In genomic region chr2:168625091-168625490, GRCm38 (mm10) we compare ENCODE assay signal across 26 mouse cellular contexts. TPM values are rescaled to one million over a fixed set of nuclear protein-coding genes. Genes with fewer than 3 reads are reported as not detected.
DNase-seq lines count a peak whose midpoint lies in the region; ATAC-seq lines count a peak whose summit lies in the region.
"Had no signal": no experiment of that assay in that cellular context is flagged by ENCODE, and none has a peak within 500 bp of the region (broad histone marks: within the 10 kb centered on the region; RNA-seq: fewer than 3 reads in every experiment).

No protein-coding gene starts in this region.

- no peak overlapping the region for H3K9ac ChIP-seq in embryonic facial prominence, embryonic 13.5 days
- no peak overlapping the region for H3K9ac ChIP-seq in midbrain, embryonic 14.5 days (replicated peaks; ENCODE audit: low read length)
- H3K9ac ChIP-seq in midbrain, embryonic 11.5 days (ENCODE audit: low read length) = no peak overlapping the region
- H3K9ac ChIP-seq: embryonic facial prominence, embryonic 15.5 days; forebrain, postnatal 0 days; heart, embryonic 12.5 days; heart, embryonic 15.5 days; hindbrain, embryonic 13.5 days had no signal

- H3K4me1 ChIP-seq in embryonic facial prominence, embryonic 13.5 days = peaks cover 42% of the 10 kb centered on the region
- H3K4me1 ChIP-seq in embryonic facial prominence, embryonic 10.5 days = peaks cover 23% of the 10 kb centered on the region
- peaks cover 20% of the 10 kb centered on the region for H3K4me1 ChIP-seq in midbrain, embryonic 14.5 days (ENCODE audit: control insufficient read depth, insufficient read depth, low read length)
- H3K4me1 ChIP-seq in midbrain, embryonic 11.5 days (ENCODE audit: control insufficient read depth, insufficient read depth, low read length) = peaks cover 3% of the 10 kb centered on the region

- WGBS in embryonic facial prominence, embryonic 13.5 days = 53% methylated on average over 4 of the region's 4 CpGs
- WGBS in embryonic facial prominence, embryonic 10.5 days = 79% methylated on average over 4 of the region's 4 CpGs
- WGBS in midbrain, embryonic 14.5 days = 69% methylated on average over 4 of the region's 4 CpGs
- 79% methylated on average over 4 of the region's 4 CpGs for WGBS in midbrain, embryonic 11.5 days

- no peak for DNase-seq in embryonic facial prominence, embryonic 10.5 days (ENCODE audit: low spot score)
- DNase-seq in kidney, postnatal 4 days = peak; percentile 41 to 58
- no peak for DNase-seq in kidney, postnatal 36 days
- DNase-seq in midbrain, embryonic 14.5 days = no peak
- no peak for DNase-seq in midbrain, embryonic 11.5 days (ENCODE audit: low spot score, missing footprints)
- no peak for DNase-seq in adrenal gland, postnatal 14 days
- DNase-seq: adrenal gland, postnatal 10 days; cerebellum, adult 11-12 months; cerebellum, adult 8-10 months; cerebellum, postnatal 10 days; cerebellum, postnatal 36 days; embryo, embryonic 11 days; forebrain, postnatal 0 days; gastrocnemius, adult 2 months; gastrocnemius, postnatal 14 days; heart, postnatal 36 days had no signal

- no peaks in the 10 kb centered on the region for H3K9me3 ChIP-seq in embryonic facial prominence, embryonic 13.5 days
- H3K9me3 ChIP-seq in embryonic facial prominence, embryonic 10.5 days = peaks cover 10% of the 10 kb centered on the region
- H3K9me3 ChIP-seq in midbrain, embryonic 14.5 days (ENCODE audit: control insufficient read depth, low read length) = no peaks in the 10 kb centered on the region
- H3K9me3 ChIP-seq in midbrain, embryonic 11.5 days (ENCODE audit: control insufficient read depth, low read length) = no peaks in the 10 kb centered on the region; the same call in 1 of the 2 replicates
- H3K9me3 ChIP-seq: embryonic facial prominence, embryonic 15.5 days had no signal

- H3K4me3 ChIP-seq in embryonic facial prominence, embryonic 13.5 days = no peak overlapping the region
- no peak overlapping the region for H3K4me3 ChIP-seq in embryonic facial prominence, embryonic 10.5 days
- H3K4me3 ChIP-seq in midbrain, embryonic 14.5 days (replicated peaks; ENCODE audit: low read depth, low read length) = no peak overlapping the region
- no peak overlapping the region for H3K4me3 ChIP-seq in midbrain, embryonic 11.5 days (ENCODE audit: low read depth, low read length)
- H3K4me3 ChIP-seq: embryonic facial prominence, embryonic 15.5 days; gastrocnemius, adult 2 months; heart, embryonic 12.5 days; heart, embryonic 15.5 days; hindbrain, embryonic 10.5 days; hindbrain, embryonic 13.5 days had no signal

- no peaks in the 10 kb centered on the region for H3K27me3 ChIP-seq in embryonic facial prominence, embryonic 13.5 days
- H3K27me3 ChIP-seq in embryonic facial prominence, embryonic 10.5 days (replicated peaks; ENCODE audit: low read depth, poor library complexity, severe bottlenecking) = peaks cover 4% of the 10 kb centered on the region; the same call in 1 of the 2 replicates
- H3K27me3 ChIP-seq in midbrain, embryonic 14.5 days (ENCODE audit: control insufficient read depth, insufficient read depth, low read length) = no peaks in the 10 kb centered on the region
- H3K27me3 ChIP-seq in midbrain, embryonic 11.5 days (ENCODE audit: control insufficient read depth, insufficient read depth, low read length) = no peaks in the 10 kb centered on the region
- H3K27me3 ChIP-seq: embryonic facial prominence, embryonic 15.5 days; hindbrain, embryonic 13.5 days had no signal

- H3K4me2 ChIP-seq in embryonic facial prominence, embryonic 13.5 days = no peak overlapping the region
- no peak overlapping the region for H3K4me2 ChIP-seq in midbrain, embryonic 14.5 days (ENCODE audit: low read length)
- H3K4me2 ChIP-seq in midbrain, embryonic 11.5 days = no peak overlapping the region
- H3K4me2 ChIP-seq: embryonic facial prominence, embryonic 15.5 days; heart, embryonic 12.5 days; heart, embryonic 15.5 days; hindbrain, embryonic 13.5 days had no signal

- no peaks in the 10 kb centered on the region for H3K36me3 ChIP-seq in embryonic facial prominence, embryonic 13.5 days
- no peaks in the 10 kb centered on the region for H3K36me3 ChIP-seq in embryonic facial prominence, embryonic 10.5 days (replicated peaks)
- no peaks in the 10 kb centered on the region for H3K36me3 ChIP-seq in midbrain, embryonic 14.5 days (ENCODE audit: control insufficient read depth, insufficient read depth, low read length)
- H3K36me3 ChIP-seq in midbrain, embryonic 11.5 days (ENCODE audit: control insufficient read depth, insufficient read depth, low read length) = no peaks in the 10 kb centered on the region
- H3K36me3 ChIP-seq: embryonic facial prominence, embryonic 15.5 days; heart, embryonic 12.5 days; heart, embryonic 15.5 days; hindbrain, embryonic 10.5 days had no signal

- no peak for ATAC-seq in embryonic facial prominence, embryonic 13.5 days (ENCODE audit: insufficient number of reproducible peaks, insufficient read depth, low FRiP score, low TSS enrichment, low read depth)
- no peak for ATAC-seq in midbrain, embryonic 14.5 days (ENCODE audit: low FRiP score, low TSS enrichment)
- no peak for ATAC-seq in midbrain, embryonic 11.5 days (ENCODE audit: low FRiP score)
- ATAC-seq in megakaryocyte progenitor cell, adult 5-6 weeks (replicated peaks; ENCODE audit: poor library complexity) = peak; percentile 50
- ATAC-seq: activated CD4-positive, CD25-positive, alpha-beta regulatory T cell, adult 4 months; forebrain, embryonic 14.5 days; forebrain, postnatal 0 days; hindbrain, embryonic 16.5 days had no signal

- peak overlapping the region; percentile 82; the same call in 1 of the 2 replicates for H3K27ac ChIP-seq in embryonic facial prominence, embryonic 13.5 days
- no peak overlapping the region for H3K27ac ChIP-seq in embryonic facial prominence, embryonic 10.5 days (replicated peaks)
- peak overlapping the region; percentile 87; the same call in 1 of the 2 replicates for H3K27ac ChIP-seq in midbrain, embryonic 14.5 days (replicated peaks; ENCODE audit: low read depth, low read length)
- no peak overlapping the region for H3K27ac ChIP-seq in midbrain, embryonic 11.5 days (ENCODE audit: low read depth, low read length)
- H3K27ac ChIP-seq: gastrocnemius, adult 2 months; heart, embryonic 15.5 days had no signal

RNA-seq across cellular contexts. Expression of gene Nfatc2, which starts 23.6 kb away (rescaled TPM):
- polyA plus RNA-seq in embryonic facial prominence, embryonic 13.5 days (2015; fragmentation: Nextera tagmentation; extraction: Ambion mirVana) = 4.9 and 5.9 TPM in 2 replicates
- 0.45 and 0.66 TPM in 2 replicates for polyA plus RNA-seq in embryonic facial prominence, embryonic 10.5 days (2016; fragmentation: Nextera tagmentation; extraction: Ambion mirVana)
- 2.5 and 2.6 TPM in 2 replicates for polyA plus RNA-seq in midbrain, embryonic 14.5 days (2014; fragmentation: Nextera tagmentation; extraction: Ambion mirVana)
- polyA plus RNA-seq in midbrain, embryonic 11.5 days (2014; fragmentation: Nextera tagmentation; extraction: Ambion mirVana) = 0.66 and 0.72 TPM in 2 replicates
- 1.7 TPM in 2 replicates for total RNA-seq in megakaryocyte progenitor cell, adult 5-6 weeks (2015)
- 0.17 and 0.47 TPM in 2 replicates for total RNA-seq in megakaryocyte progenitor cell, adult 5-6 weeks (2017)
- total RNA-seq in adrenal gland, postnatal 14 days (2021) = 2.7 and 7.6 TPM in 2 replicates

Comparison
In these comparisons a context has a peak if more than half of its experiments do, and no peak if none do; other contexts are left out.
1. H3K27ac ChIP-seq: peak in embryonic facial prominence, embryonic 13.5 days (single experiment) and midbrain, embryonic 14.5 days (single experiment); none in embryonic facial prominence, embryonic 10.5 days (single experiment) and midbrain, embryonic 11.5 days (single experiment).
2. DNase-seq: peak in kidney, postnatal 4 days (2 of 2); none in embryonic facial prominence, embryonic 10.5 days (single experiment), kidney, postnatal 36 days (0 of 2), midbrain, embryonic 14.5 days (single experiment), midbrain, embryonic 11.5 days (single experiment) and adrenal gland, postnatal 14 days (single experiment).